Mouse (Mus musculus) embryo, embryonic 11.5 days (tissue): Measurements from ENCODE around the gene Lsr.
"Not testable (repeated sequence)": the region's sequence is repeated elsewhere in the genome, so short reads cannot be mapped to it uniquely, and the experiment has no call there.

Experiments used
- DNase-seq: peaks from one replicate; pipeline ENCODE4 v3.0.0-alpha.2; 2012; ENCODE audit warnings: low read depth, low spot score

The Lsr gene

GRCm38 (mm10) chr7:30935422-30936099 is 37.7 kb downstream of the Lsr start:
- DNase-seq: not testable (repeated sequence)

GRCm38 (mm10) chr7:30924581-30924980 is 48.7 kb downstream of the Lsr start, which contains the start of gene Hamp2:
TSS of gene Hamp2 (minus strand) at chr7:30924681.
- DNase-seq: not testable (repeated sequence)

- DNase-seq: no peak
Measured at GRCm38 (mm10) chr7:30924071-30924470, 49.2 kb downstream of the Lsr start.

GRCm38 (mm10) chr7:30922490-30922889 is 50.8 kb downstream of the Lsr start:
- DNase-seq: not testable (repeated sequence)

GRCm38 (mm10) chr7:30920217-30920616 is 53.0 kb downstream of the Lsr start:
- DNase-seq: no peak

- no peak for DNase-seq
Measured at GRCm38 (mm10) chr7:30917219-30917618, 56.0 kb downstream of the Lsr start.

GRCm38 (mm10) chr7:30916713-30917112 is 56.6 kb downstream of the Lsr start:
- no peak for DNase-seq

- DNase-seq: no peak
Measured at GRCm38 (mm10) chr7:30914732-30915131, 58.5 kb downstream of the Lsr start, which contains the start of gene Mag. TSS of gene Mag (minus strand) at chr7:30914873.

GRCm38 (mm10) chr7:30909773-30910172 is 63.5 kb downstream of the Lsr start:
- no peak for DNase-seq

- no peak for DNase-seq
Measured at GRCm38 (mm10) chr7:30908992-30909431, 64.3 kb downstream of the Lsr start.

- DNase-seq: peak; percentile 26
Measured at GRCm38 (mm10) chr7:30908277-30908991, 64.8 kb downstream of the Lsr start.
